ENCODE assay signal across 8 mouse cellular contexts in genomic region chr5:93180252-93180651, GRCm38 (mm10). TPM values are rescaled to one million over a fixed set of nuclear protein-coding genes. Genes with fewer than 3 reads are reported as not detected.
A peak's percentile ranks its signal among the peaks of the same experiment; 100 is the strongest.
DNase-seq lines count a peak whose midpoint lies in the region; ATAC-seq and TF ChIP-seq lines count a peak whose summit lies in the region.

No protein-coding gene starts in this region.

- no peaks in the 10 kb centered on the region for H3K9me3 ChIP-seq in forebrain, embryonic 13.5 days (replicated peaks)
- H3K9me3 ChIP-seq in forebrain, embryonic 15.5 days: no peaks in the 10 kb centered on the region
- no peaks in the 10 kb centered on the region for H3K9me3 ChIP-seq in liver, embryonic 14.5 days (ENCODE audit: control insufficient read depth, low read length)
- no peaks in the 10 kb centered on the region for H3K9me3 ChIP-seq in liver, embryonic 12.5 days (replicated peaks)

- H3K4me3 ChIP-seq in forebrain, embryonic 13.5 days: no peak overlapping the region
- H3K4me3 ChIP-seq in forebrain, embryonic 15.5 days: no peak overlapping the region
- no peak overlapping the region for H3K4me3 ChIP-seq in liver, embryonic 14.5 days (ENCODE audit: insufficient read depth in 1 of 2, low read depth in 2 of 2, low read length in 2 of 2)
- no peak overlapping the region for H3K4me3 ChIP-seq in liver, embryonic 12.5 days

- ATAC-seq in forebrain, embryonic 13.5 days: peak; percentile 46; the same call in 1 of the 2 replicates
- ATAC-seq in forebrain, embryonic 15.5 days (replicated peaks): no peak
- no peak for ATAC-seq in liver, embryonic 14.5 days (ENCODE audit: insufficient read depth)
- no peak for ATAC-seq in liver, embryonic 12.5 days

- peak; percentile 59 for TF ChIP-seq CTCF in liver, embryonic 14.5 days (IDR thresholded peaks at IDR 0.05; ENCODE audit: low read depth)
- peak; percentile 17; the same call in 1 of the 2 replicates for TF ChIP-seq CTCF in brain, embryonic 14.5 days (IDR thresholded peaks at IDR 0.05; ENCODE audit: borderline replicate concordance, extremely low read depth, insufficient read depth, insufficient read length)

- H3K36me3 ChIP-seq in forebrain, embryonic 13.5 days (ENCODE audit: poor library complexity, severe bottlenecking): peaks cover 71% of the 10 kb centered on the region
- peaks cover 64% of the 10 kb centered on the region for H3K36me3 ChIP-seq in forebrain, embryonic 15.5 days
- H3K36me3 ChIP-seq in liver, embryonic 14.5 days (replicated peaks; ENCODE audit: control insufficient read depth, insufficient read depth, low read depth): peaks cover 13% of the 10 kb centered on the region
- H3K36me3 ChIP-seq in liver, embryonic 12.5 days: peaks cover 56% of the 10 kb centered on the region

- no peaks in the 10 kb centered on the region for H3K27me3 ChIP-seq in forebrain, embryonic 13.5 days
- no peaks in the 10 kb centered on the region for H3K27me3 ChIP-seq in forebrain, embryonic 15.5 days
- H3K27me3 ChIP-seq in liver, embryonic 14.5 days (ENCODE audit: control insufficient read depth, insufficient read depth, low read length): no peaks in the 10 kb centered on the region
- H3K27me3 ChIP-seq in liver, embryonic 12.5 days (replicated peaks): no peaks in the 10 kb centered on the region

- TF ChIP-seq EP300 in liver, embryonic 14.5 days (IDR thresholded peaks at IDR 0.05; ENCODE audit: low read depth): no peak

- H3K9ac ChIP-seq in forebrain, embryonic 13.5 days: no peak overlapping the region
- no peak overlapping the region for H3K9ac ChIP-seq in forebrain, embryonic 15.5 days (replicated peaks)
- no peak overlapping the region for H3K9ac ChIP-seq in liver, embryonic 14.5 days (replicated peaks)
- H3K9ac ChIP-seq in liver, embryonic 12.5 days: no peak overlapping the region; the same call in 1 of the 2 replicates

- no peak for TF ChIP-seq POLR2A in brain, embryonic 14.5 days (IDR thresholded peaks at IDR 0.05; ENCODE audit: borderline replicate concordance, extremely low read depth, insufficient read depth, insufficient read length, poor library complexity, severe bottlenecking)

- 79% methylated on average over 2 of the region's 2 CpGs for WGBS in forebrain, embryonic 13.5 days
- whole genome bisulfite sequencing in forebrain, embryonic 15.5 days: 73% methylated on average over 2 of the region's 2 CpGs
- 59% methylated on average over 2 of the region's 2 CpGs for WGBS in liver, embryonic 14.5 days (ENCODE audit: insufficient replicate concordance)
- 63% methylated on average over 2 of the region's 2 CpGs for WGBS in liver, embryonic 12.5 days (ENCODE audit: insufficient replicate concordance)

- no peak overlapping the region for H3K4me2 ChIP-seq in forebrain, embryonic 13.5 days
- H3K4me2 ChIP-seq in forebrain, embryonic 15.5 days (replicated peaks): no peak overlapping the region
- no peak overlapping the region for H3K4me2 ChIP-seq in liver, embryonic 14.5 days (ENCODE audit: low read depth)
- H3K4me2 ChIP-seq in liver, embryonic 12.5 days: no peak overlapping the region

- no peak for DNase-seq in liver, embryonic 14.5 days (ENCODE audit: low read depth in 3 of 3, low spot score in 3 of 3)
- peak; percentile 37 for DNase-seq in brain, embryonic 14.5 days (ENCODE audit: low read depth)
- DNase-seq in retina, postnatal 1 day: peak; percentile 38
- no peak for DNase-seq in adrenal gland, adult 18-20 months (ENCODE audit: low spot score in 2 of 2)
- no peak for DNase-seq in frontal cortex, postnatal 25 days (ENCODE audit: low spot score in 2 of 2)

- no peaks in the 10 kb centered on the region for H3K4me1 ChIP-seq in forebrain, embryonic 13.5 days
- H3K4me1 ChIP-seq in forebrain, embryonic 15.5 days: no peaks in the 10 kb centered on the region
- no peaks in the 10 kb centered on the region for H3K4me1 ChIP-seq in liver, embryonic 14.5 days (replicated peaks; ENCODE audit: control insufficient read depth in 2 of 2, insufficient read depth in 2 of 2, low read length in 1 of 2)
- no peaks in the 10 kb centered on the region for H3K4me1 ChIP-seq in liver, embryonic 12.5 days

- H3K27ac ChIP-seq in forebrain, embryonic 13.5 days: no peak overlapping the region
- no peak overlapping the region for H3K27ac ChIP-seq in forebrain, embryonic 15.5 days (replicated peaks)
- H3K27ac ChIP-seq in liver, embryonic 14.5 days: no peak overlapping the region
- H3K27ac ChIP-seq in liver, embryonic 12.5 days: no peak overlapping the region

RNA-seq across cellular contexts. Expression of gene Ccni, which starts 26.0 kb away (rescaled TPM):
- 161 and 183 TPM in 2 replicates for polyA plus RNA-seq in forebrain, embryonic 13.5 days (2015; fragmentation: Nextera tagmentation; extraction: Ambion mirVana)
- polyA plus RNA-seq in forebrain, embryonic 15.5 days (2015; fragmentation: Nextera tagmentation; extraction: Ambion mirVana): 202 and 223 TPM in 2 replicates
- polyA plus RNA-seq in liver, embryonic 14.5 days (2012; rRNA removed): 21.0 and 21.7 TPM in 2 replicates
- 39.3 and 41.6 TPM in 2 replicates for polyA plus RNA-seq in liver, embryonic 14.5 days (2014; fragmentation: Nextera tagmentation; extraction: Ambion mirVana)
- 50.1 and 60.9 TPM in 2 replicates for polyA plus RNA-seq in liver, embryonic 12.5 days (2016; fragmentation: Nextera tagmentation; extraction: Ambion mirVana)
- polyA plus RNA-seq in brain, embryonic 14.5 days (2012; rRNA removed): 147 and 187 TPM in 2 replicates
- 100 to 1,000 TPM; 211 to 262 TPM for total RNA-seq in adrenal gland, adult 18-20 months (2021)

RNA-seq across cellular contexts. Expression of gene 2010109A12Rik, which starts 26.1 kb away (rescaled TPM):
- 2.3 and 3.0 TPM in 2 replicates for polyA plus RNA-seq in forebrain, embryonic 13.5 days (2015; fragmentation: Nextera tagmentation; extraction: Ambion mirVana)
- 2.3 and 3.5 TPM in 2 replicates for polyA plus RNA-seq in forebrain, embryonic 15.5 days (2015; fragmentation: Nextera tagmentation; extraction: Ambion mirVana)
- 0.30 and 0.55 TPM in 2 replicates for polyA plus RNA-seq in liver, embryonic 14.5 days (2012; rRNA removed)
- 1.2 and 1.5 TPM in 2 replicates for polyA plus RNA-seq in liver, embryonic 14.5 days (2014; fragmentation: Nextera tagmentation; extraction: Ambion mirVana)
- polyA plus RNA-seq in liver, embryonic 12.5 days (2016; fragmentation: Nextera tagmentation; extraction: Ambion mirVana): 1.2 and 1.3 TPM in 2 replicates
- 0.27 and 0.90 TPM in 2 replicates for polyA plus RNA-seq in brain, embryonic 14.5 days (2012; rRNA removed)
- under 1 TPM; 0.67 to 0.99 TPM for total RNA-seq in adrenal gland, adult 18-20 months (2021)

Comparison
In these comparisons a context has a peak if more than half of its experiments do, and no peak if none do; other contexts are left out.
1. DNase-seq: peak in brain, embryonic 14.5 days (single experiment) and retina, postnatal 1 day (single experiment); none in liver, embryonic 14.5 days (0 of 3), adrenal gland, adult 18-20 months (0 of 2) and frontal cortex, postnatal 25 days (0 of 2).